Mouse (Mus musculus) lung, postnatal 0 days (tissue): Measurements from ENCODE around the gene Acss3. TPM values are rescaled to one million over a fixed set of nuclear protein-coding genes. Genes with fewer than 3 reads are reported as not detected.
A peak's percentile ranks its signal among the peaks of the same experiment; 100 is the strongest.

Source experiments
- ATAC-seq: fragments of 200-750 bp; cut with Nextera tagmentation; 2 replicates; pipeline ENCODE4 v1.8.0; 2017; ENCODE audit warnings: moderate library complexity
- DNase-seq: peaks from one replicate; pipeline ENCODE4 v3.0.0-alpha.2; 2016; ENCODE audit warnings: low spot score
- H3K27ac ChIP-seq: fragments of 300-500 bp; sonication (generic); 2 replicates; pipeline ENCODE4 v1.5.1; 2014; ENCODE audit warnings: antibody characterized with exemption, mild to moderate bottlenecking, low read length, mixed read lengths
- H3K27me3 ChIP-seq: fragments of 300-500 bp; sonication (generic); replicated peaks from 2 replicates; pipeline ENCODE4 v1.6.1; 2014; ENCODE audit warnings: low read length, mixed read lengths; ENCODE audit not compliant: insufficient read depth
- H3K36me3 ChIP-seq: fragments of 300-500 bp; sonication (generic); 2 replicates; pipeline ENCODE4 v1.6.1; 2014; ENCODE audit warnings: low read length, mixed read lengths; ENCODE audit not compliant: insufficient read depth
- H3K4me1 ChIP-seq: fragments of 300-500 bp; sonication (generic); 2 replicates; pipeline ENCODE4 v1.6.1; 2014; ENCODE audit warnings: antibody characterized with exemption, low read depth, low read length, mixed read lengths; ENCODE audit not compliant: insufficient read depth
- H3K4me2 ChIP-seq: fragments of 300-500 bp; sonication (generic); replicated peaks from 2 replicates; pipeline ENCODE4 v1.6.1; 2014; ENCODE audit warnings: low read depth, mild to moderate bottlenecking, low read length, moderate library complexity, mixed read lengths
- H3K4me3 ChIP-seq: fragments of 300-500 bp; sonication (generic); 2 replicates; pipeline ENCODE4 v1.5.1; 2014; ENCODE audit warnings: low read depth, low read length
- H3K9ac ChIP-seq: fragments of 300-500 bp; sonication (generic); replicated peaks from 2 replicates; pipeline ENCODE4 v1.6.1; 2014; ENCODE audit warnings: low read depth, mild to moderate bottlenecking
- H3K9me3 ChIP-seq: fragments of 300-500 bp; sonication (generic); 2 replicates; pipeline ENCODE4 v1.6.1; 2016; ENCODE audit warnings: low read length, mixed read lengths
- CTCF ChIP-seq: IDR thresholded peaks from 2 replicates; pipeline ENCODE4 v1.5.1; 2016; ENCODE audit warnings: antibody characterized with exemption, mild to moderate bottlenecking
- EP300 ChIP-seq: IDR thresholded peaks from 2 replicates; pipeline ENCODE4 v1.6.1; 2016; ENCODE audit warnings: antibody characterized with exemption, mild to moderate bottlenecking, control low read depth
- WGBS: fragments of 180-500 bp; shearing (Covaris S2); extraction: QIAGEN DNeasy Blood & Tissue Kit; methylation state at CpG from one replicate; pipeline ENCODE4 v1.1.7; 2014; 5-methylcytosine and 5-hydroxymethylcytosine counted together
- polyA plus RNA-seq: library from polyadenylated mRNA; unstranded; fragments of >200 nt; fragmentation: Nextera tagmentation; extraction: Ambion mirVana; gene quantifications from 2 replicates; pipeline ENCODE4 v1.2.1, GENCODE M21; 2015

Acss3 gene
- polyA plus RNA-seq, 1 experiment from 2014 or later: 6.3 TPM

- no peaks in the 10 kb centered on the region for H3K9me3 ChIP-seq
- DNase-seq (no peak), ATAC-seq (no peak)
- H3K9ac ChIP-seq: no peak overlapping the region
- TF ChIP-seq CTCF (peak; percentile 68), EP300 (no peak)
- H3K4me2 ChIP-seq: no peak overlapping the region
- no peaks in the 10 kb centered on the region for H3K36me3 ChIP-seq
- H3K27ac ChIP-seq: no peak overlapping the region
- no peak overlapping the region for H3K4me3 ChIP-seq
- H3K27me3 ChIP-seq: no peaks in the 10 kb centered on the region
- no peaks in the 10 kb centered on the region for H3K4me1 ChIP-seq
- WGBS: 19% methylated on average over 2 of the region's 2 CpGs
Measured at GRCm38 (mm10) chr10:106913032-106913431, 210.4 kb downstream of the Acss3 start.

DNA sequence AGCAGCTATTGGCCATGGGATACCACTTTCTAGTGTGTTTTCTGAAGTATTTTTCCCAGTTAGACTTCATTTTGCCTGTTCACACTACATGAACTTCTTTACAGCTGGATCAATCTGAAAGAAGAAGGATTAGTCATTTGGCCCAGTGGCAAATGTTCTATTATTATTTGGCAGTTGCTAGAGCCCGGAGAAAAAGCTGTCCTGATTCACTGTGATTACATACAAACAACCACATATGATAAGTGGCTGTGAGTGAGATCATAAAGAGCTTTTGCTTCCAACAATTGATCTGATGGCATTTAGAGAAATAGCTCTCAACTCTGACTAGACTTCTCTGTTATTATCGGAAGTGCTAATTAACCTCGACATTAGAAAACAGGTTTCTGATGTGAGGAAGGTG is 213.4 kb downstream of the Acss3 start:
- DNase-seq: no peak
- H3K4me3 ChIP-seq: no peak overlapping the region
- no peak overlapping the region for H3K9ac ChIP-seq
- H3K27me3 ChIP-seq: no peaks in the 10 kb centered on the region
- H3K4me1 ChIP-seq: no peaks in the 10 kb centered on the region
- H3K27ac ChIP-seq: no peak overlapping the region
- TF ChIP-seq CTCF (no peak), EP300 (no peak)
- ATAC-seq: no peak
- no peak overlapping the region for H3K4me2 ChIP-seq
- no peaks in the 10 kb centered on the region for H3K9me3 ChIP-seq
- no peaks in the 10 kb centered on the region for H3K36me3 ChIP-seq
- 68% methylated on average over 3 of the region's 3 CpGs for WGBS

DNA sequence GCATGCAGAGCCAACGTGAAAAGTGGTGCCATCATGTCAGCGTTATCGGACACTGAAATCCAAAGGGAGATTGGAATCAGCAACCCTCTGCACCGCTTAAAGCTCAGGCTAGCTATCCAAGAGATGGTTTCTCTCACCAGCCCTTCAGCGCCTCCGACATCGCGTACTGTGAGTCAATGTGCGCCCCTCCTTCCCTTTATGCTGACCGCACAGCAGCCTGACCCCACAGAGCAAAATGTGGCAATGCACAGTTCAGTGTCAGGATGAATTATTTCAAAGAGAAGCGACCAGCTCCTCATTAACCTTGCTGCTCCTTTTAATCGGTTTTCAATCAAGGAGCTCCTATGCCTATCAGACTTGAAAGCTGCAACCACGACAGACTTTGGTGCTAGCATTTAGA is 227.1 kb downstream of the Acss3 start:
- Histone ChIP-seq H3K27me3 (no peaks in the 10 kb centered on the region), H3K27ac (no peak overlapping the region), H3K4me2 (no peak overlapping the region), H3K4me1 (no peaks in the 10 kb centered on the region), H3K4me3 (no peak overlapping the region), H3K36me3 (no peaks in the 10 kb centered on the region), H3K9me3 (no peaks in the 10 kb centered on the region), H3K9ac (no peak overlapping the region)
- ATAC-seq (no peak), DNase-seq (no peak)
- TF ChIP-seq EP300: no peak
- no peak for TF ChIP-seq CTCF
- WGBS: 62% methylated on average over 13 of the region's 13 CpGs

Other genes with a start within 250 kb of the Acss3 start
- 0.42 and 0.43 TPM in 2 replicates for gene Lin7a, start 148.0 kb upstream of the Acss3 start, polyA plus RNA-seq